Mouse (Mus musculus) right cerebral cortex, postnatal 14 days (tissue): Measurements from ENCODE around the gene Cdk19.
"Not testable (repeated sequence)": the region's sequence is repeated elsewhere in the genome, so short reads cannot be mapped to it uniquely, and the experiment has no call there.

Experiments
- DNase-seq: peaks from one replicate; pipeline ENCODE4 v3.0.0; 2022

Cdk19 gene

GRCm38 (mm10) chr10:40398842-40399241 lies 59.5 kb downstream of the Cdk19 start:
- no peak for DNase-seq

DNA sequence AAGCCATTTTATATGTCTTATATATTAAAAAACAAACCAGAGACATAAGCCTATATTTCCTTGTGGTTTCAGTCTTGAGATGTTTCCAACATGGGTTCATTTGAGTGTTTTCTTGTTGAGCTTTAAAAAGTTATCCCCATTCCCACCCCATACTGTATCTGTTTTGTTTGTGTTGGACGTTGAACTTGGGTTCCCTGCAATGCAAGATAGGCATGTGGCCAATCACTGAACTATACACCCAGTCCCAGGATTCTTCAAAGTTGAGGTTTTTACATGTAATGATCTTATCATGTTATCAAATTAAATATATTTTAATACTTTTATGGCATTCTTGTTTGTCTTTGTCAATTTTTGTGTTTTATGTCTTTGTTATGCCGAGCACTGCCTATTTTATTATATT lies 60.0 kb downstream of the Cdk19 start:
- no peak for DNase-seq

- DNase-seq: no peak
These were observed 60.9 kb downstream of the Cdk19 start for GRCm38 (mm10) chr10:40400293-40400692.

DNA sequence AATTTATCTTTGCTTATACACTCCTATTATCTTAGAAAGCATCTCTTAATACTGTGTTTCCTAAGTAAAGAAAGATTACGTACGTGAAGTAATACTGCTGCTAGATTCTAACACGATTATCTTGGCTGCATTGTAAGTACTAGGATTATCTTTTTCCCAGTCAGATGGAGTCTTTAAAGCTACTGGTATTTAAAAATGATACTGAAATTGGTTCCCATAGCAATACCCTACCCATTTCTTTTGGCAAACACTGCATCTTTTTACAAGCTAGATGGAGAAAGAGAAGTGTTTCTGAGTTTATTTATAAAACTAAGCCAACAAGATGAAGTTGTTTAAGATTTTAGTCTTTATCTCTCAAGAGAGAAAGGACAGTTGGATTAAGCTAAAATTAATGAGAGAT lies 67.3 kb downstream of the Cdk19 start:
- DNase-seq: no peak

DNA sequence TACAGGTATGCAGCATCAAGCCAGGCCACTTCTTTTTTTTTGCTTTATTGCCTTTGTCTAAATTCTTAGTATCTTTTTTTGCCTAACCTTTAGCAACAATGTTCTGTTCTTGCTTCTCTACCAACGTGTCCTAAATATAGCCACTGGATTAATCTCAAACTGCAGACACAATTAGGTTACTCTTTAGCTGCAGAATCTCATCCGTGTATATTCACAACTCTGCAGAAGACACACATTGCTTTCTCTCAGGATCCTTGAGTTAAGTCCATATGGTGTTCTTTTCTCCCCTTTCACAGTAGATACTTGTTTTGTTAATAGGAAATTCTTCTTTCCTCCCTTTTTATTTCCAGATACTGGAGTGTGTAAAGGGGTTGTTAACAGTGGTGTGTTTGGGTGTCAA lies 70.0 kb downstream of the Cdk19 start:
- no peak for DNase-seq

DNA sequence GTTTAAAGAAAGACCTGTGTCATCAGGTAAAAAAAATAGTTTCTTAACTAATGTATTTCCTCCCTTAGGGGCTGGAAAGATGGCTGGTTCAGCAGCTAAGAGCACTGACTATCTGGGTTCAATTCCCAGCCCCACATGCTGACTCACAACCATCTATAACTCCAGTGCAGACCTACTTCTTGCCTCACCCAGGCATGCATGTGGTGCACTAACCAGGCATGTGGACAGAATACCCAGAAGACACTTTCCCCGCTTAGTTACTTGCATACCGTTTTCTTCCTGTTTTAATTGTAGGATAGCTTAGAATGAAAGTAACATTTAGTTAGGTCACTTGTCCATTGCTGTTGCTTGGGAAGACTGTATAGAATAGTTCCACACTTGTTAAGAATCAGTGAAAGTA lies 72.0 kb downstream of the Cdk19 start:
- DNase-seq: no peak

- peak; percentile 52 for DNase-seq
These were observed 77.6 kb downstream of the Cdk19 start for GRCm38 (mm10) chr10:40416944-40417343.

DNA sequence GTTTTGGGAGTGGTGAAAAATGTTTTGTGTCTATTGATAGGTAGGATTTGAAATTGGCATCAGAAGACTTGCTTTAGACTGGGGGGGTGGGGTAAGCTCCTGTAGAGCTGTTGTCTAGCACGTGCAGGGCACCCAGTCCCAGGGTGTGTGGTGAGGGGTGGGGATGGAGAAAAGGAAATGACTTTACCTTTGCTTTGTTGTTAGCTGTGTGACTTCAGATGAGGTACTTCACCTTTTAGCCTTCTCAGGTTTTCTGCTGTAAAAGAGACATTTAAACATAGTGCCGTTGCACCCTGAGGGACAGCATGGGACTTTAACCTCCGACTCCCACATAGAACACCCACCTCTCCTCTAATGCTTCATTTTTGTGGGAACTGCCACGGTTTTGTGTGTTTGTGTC lies 80.5 kb downstream of the Cdk19 start:
- no peak for DNase-seq

DNA sequence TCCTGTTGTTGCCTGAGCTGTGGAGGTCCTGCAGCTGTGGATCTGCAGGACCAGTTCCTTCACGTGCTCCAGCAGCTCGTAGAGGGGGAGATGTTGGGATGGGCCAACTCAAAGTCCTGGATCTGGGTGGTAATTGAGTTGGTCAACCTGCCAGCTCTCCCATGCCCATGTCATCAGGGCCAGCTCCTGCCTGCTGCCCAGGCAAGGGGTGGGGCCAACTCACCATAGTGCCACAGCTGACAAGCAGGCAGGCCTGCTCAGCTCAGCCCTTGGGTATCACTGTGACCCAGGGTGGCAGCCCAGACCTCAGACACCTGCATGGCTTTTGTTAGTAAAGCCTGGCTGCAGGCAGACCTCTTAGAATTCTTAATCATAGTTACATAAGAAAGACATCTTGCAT lies 81.3 kb downstream of the Cdk19 start:
- DNase-seq: no peak

DNA sequence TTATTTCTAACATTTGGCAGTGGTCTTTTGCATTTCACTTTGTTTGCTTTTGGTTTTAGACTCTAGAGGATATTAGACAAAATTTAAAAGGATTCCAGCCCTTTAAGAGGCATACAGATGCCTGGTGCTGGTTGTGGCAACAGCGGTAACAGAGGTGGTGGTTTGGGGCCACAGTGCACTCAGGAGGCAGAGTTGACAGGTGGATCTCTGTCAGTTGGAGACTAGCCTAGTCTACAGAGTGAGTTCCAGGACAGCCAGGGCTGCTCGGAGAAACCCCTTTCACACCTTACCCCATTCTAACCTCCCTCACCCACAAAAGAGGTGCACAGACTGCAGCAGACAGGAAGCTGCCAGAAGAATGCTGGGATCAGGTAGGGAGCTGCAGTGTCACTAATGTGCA lies 82.4 kb downstream of the Cdk19 start:
- DNase-seq: no peak

DNA sequence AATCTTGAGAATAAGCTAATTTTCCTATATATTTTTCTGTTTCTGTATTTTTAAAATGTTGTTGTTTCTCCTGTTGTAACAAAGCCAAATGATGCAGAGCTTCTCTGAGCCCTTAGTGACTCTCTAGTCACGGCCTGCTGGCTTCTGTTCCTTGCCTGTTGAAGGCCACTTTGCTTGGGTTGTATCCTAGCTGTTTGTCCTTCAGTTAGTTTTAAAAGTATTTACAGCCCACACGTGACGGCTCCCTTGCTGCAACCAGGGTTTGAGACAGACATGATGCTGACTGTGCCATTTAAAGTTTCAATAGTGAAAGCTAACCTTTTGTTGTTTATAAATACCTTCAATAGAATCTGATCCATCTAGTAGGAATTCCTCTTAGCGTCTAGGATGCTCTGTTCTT lies 83.3 kb downstream of the Cdk19 start:
- no peak for DNase-seq

GRCm38 (mm10) chr10:40424428-40424827 lies 85.1 kb downstream of the Cdk19 start:
- DNase-seq: not testable (repeated sequence)

- no peak for DNase-seq
These were observed 86.1 kb downstream of the Cdk19 start for GRCm38 (mm10) chr10:40425243-40426095.

- DNase-seq: no peak
These were observed 86.7 kb downstream of the Cdk19 start for GRCm38 (mm10) chr10:40426096-40426450.

- DNase-seq: no peak
These were observed 89.3 kb downstream of the Cdk19 start for GRCm38 (mm10) chr10:40428633-40429032.

DNA sequence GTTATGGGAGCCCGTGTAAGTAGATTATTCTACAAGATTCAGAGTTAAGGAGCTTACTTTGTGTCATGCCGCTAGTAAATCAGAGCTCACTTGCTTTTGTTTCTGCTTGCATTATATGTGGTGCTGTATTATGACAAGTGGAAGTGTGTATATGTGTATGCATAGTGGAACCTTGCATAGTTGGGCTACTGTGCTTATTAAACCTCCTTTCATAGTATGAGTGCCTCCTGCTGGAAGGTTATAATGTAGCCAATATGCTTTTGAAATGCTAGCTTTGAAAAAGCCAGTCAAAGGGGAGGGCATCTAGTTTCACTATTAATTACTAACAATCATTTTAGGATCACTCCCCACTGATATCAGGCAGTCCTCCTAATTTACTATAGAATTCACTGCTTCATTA lies 89.7 kb downstream of the Cdk19 start:
- DNase-seq: no peak

DNA sequence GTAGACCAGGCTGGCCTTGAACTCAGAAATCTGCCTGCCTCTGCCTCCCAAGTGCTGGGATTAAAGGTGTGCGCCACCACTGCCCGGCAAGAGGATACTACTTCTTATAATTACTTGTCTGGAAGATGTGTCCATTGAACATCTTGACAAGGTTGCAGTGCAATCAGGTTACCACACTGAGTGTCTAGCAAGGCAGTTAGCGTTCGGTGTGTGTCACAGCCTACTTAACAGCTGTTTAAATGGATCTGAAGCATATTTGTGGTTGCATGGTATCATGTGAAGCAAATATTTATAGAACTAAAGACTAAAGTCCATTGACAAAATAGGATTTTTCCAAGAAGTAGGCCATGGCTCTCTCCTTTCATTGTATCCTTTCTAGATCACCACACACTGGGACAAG lies 90.8 kb downstream of the Cdk19 start:
- DNase-seq: no peak

DNA sequence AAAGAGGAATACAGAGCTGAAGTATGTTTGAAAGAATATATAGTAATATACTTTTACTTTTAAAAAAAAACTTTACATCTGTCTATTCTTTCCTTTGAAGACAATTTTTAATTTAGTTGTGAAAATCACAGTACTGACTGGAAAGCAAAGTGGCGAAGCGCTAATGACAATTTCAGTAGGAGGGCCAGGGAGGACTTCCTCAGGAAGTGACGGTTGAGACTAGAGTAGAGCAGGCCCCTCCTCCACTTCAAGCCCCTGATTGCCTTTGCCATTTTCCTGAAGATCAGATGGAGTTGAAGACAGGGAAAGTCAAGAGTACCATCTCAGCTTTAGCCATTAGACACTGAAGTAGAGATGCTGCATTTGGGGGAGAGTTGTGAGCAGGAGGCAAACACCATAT lies 92.6 kb downstream of the Cdk19 start:
- DNase-seq: no peak

GRCm38 (mm10) chr10:40432375-40432774 lies 93.0 kb downstream of the Cdk19 start:
- DNase-seq: no peak

GRCm38 (mm10) chr10:40435402-40435801 lies 96.0 kb downstream of the Cdk19 start:
- DNase-seq: no peak

DNA sequence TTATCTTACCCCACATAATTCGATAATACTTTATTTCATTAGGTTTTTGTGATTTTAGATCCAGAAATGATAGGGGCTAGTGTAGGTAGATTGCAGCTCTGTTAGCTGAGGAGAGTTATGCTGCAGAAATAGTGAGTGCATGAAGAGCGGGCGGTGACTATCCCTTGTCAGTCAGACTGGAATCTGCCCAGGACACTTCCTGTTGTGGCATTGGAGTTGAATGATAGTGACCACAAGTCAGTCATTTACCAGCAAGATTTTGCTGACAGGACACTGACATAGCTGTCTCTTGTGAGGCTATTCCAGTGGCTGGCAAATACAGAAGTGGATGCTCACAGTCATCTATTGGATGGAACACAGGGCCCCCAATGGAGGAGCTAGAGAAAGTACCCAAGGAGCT lies 97.8 kb downstream of the Cdk19 start:
- no peak for DNase-seq

DNA sequence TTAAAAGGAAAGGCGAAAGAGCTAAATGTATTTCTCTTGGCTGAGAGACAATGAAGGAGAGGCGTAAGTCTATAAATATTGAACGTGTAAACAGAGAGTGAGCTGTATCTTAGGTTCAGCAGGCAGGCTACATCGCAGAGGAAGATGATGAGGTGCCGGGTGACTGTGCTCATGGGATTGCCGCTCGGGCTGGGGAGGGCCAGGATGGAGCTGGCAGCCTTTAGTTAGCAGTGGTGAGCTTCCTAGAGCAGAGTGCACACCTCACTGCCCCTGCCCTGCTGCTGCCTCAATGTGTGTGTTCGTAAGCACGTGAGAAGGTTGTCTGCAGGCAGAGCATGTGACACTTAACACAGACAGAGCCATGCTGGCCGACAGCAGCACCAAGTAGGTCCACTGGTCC lies 101.4 kb downstream of the Cdk19 start:
- DNase-seq: no peak

- DNase-seq: no peak
These were observed 102.7 kb downstream of the Cdk19 start for GRCm38 (mm10) chr10:40442076-40442475.

DNA sequence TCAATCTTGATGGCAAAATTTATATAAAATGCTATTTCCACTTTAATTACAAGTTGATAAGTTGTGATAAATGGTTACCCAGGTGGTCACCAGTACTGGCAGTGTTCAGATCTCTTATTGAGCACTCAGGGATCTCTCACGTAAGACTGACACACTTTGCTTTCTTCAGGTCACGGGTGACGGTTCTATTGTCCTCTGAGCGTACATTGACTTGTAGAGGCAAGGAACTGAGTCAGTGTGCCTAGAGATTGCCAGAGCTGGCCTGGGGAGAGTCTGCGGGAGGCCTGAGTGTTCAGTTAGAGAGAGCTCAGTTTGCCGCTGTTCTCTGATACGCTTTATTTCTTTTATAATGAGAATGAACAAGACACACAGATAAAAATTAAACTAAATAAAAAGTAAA lies 104.0 kb downstream of the Cdk19 start:
- DNase-seq: no peak

GRCm38 (mm10) chr10:40443806-40444357 lies 104.5 kb downstream of the Cdk19 start:
- no peak for DNase-seq
